8 mouse cellular contexts compared by ENCODE assay signal in the genomic region with DNA sequence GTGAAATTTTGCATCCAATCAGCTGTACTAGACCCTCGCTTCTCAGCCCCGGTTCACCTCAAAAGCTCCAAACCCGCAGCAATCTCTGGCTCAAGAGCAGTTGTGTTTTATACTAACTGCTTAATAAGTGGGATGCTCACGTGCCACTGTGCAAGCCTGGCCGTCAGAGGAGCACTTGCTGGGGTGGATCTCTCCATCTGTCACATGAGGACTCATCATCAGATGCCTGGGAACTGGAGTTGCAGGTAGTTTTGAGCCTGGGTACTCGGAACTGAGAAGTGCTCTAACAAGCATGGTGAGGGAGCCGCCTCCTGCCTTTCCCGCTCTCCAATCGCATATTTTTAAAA. TPM values are rescaled to one million over a fixed set of nuclear protein-coding genes. Genes with fewer than 3 reads are reported as not detected.
DNase-seq lines count a peak whose midpoint lies in the region; ATAC-seq lines count a peak whose summit lies in the region.

No protein-coding gene starts in this region.

- intact Hi-C loops in left cerebral cortex, postnatal 25 days (cut with DNase I), result loop anchor here (2.0 kb wide), 1 partner anchor 238 kb away; no protein-coding TSS in a partner anchor

- H3K9ac ChIP-seq in embryonic facial prominence, embryonic 13.5 days, result no peak overlapping the region
- no peak overlapping the region for H3K9ac ChIP-seq in hindbrain, embryonic 12.5 days
- no peak overlapping the region for H3K9ac ChIP-seq in midbrain, embryonic 15.5 days

- no peaks in the 10 kb centered on the region for H3K9me3 ChIP-seq in embryonic facial prominence, embryonic 13.5 days
- H3K9me3 ChIP-seq in hindbrain, embryonic 12.5 days (replicated peaks), result no peaks in the 10 kb centered on the region
- H3K9me3 ChIP-seq in midbrain, embryonic 15.5 days, result no peaks in the 10 kb centered on the region

- 0 out of 2 replicates have a peak overlapping the region, but pooled peaks have one; percentile 33 for H3K27ac ChIP-seq in embryonic facial prominence, embryonic 13.5 days
- no peak overlapping the region for H3K27ac ChIP-seq in hindbrain, embryonic 12.5 days
- no peak overlapping the region for H3K27ac ChIP-seq in midbrain, embryonic 15.5 days

- WGBS in embryonic facial prominence, embryonic 13.5 days, result 9% methylated on average over 9 of the region's 9 CpGs
- WGBS in hindbrain, embryonic 12.5 days, result 14% methylated on average over 9 of the region's 9 CpGs
- WGBS in midbrain, embryonic 15.5 days, result 9% methylated on average over 9 of the region's 9 CpGs

- peak overlapping the region; percentile 53 for H3K4me2 ChIP-seq in embryonic facial prominence, embryonic 13.5 days
- H3K4me2 ChIP-seq in hindbrain, embryonic 12.5 days (replicated peaks), result peak overlapping the region; percentile 38
- peak overlapping the region; percentile 19 for H3K4me2 ChIP-seq in midbrain, embryonic 15.5 days

- no peak for ATAC-seq in embryonic facial prominence, embryonic 13.5 days (ENCODE audit: insufficient number of reproducible peaks, insufficient read depth, low FRiP score, low TSS enrichment, low read depth)
- ATAC-seq in hindbrain, embryonic 12.5 days (ENCODE audit: low FRiP score), result no peak
- no peak for ATAC-seq in midbrain, embryonic 15.5 days (replicated peaks)
- no peak for ATAC-seq in erythroid progenitor cell, adult 5-6 weeks (replicated peaks; ENCODE audit: low FRiP score, poor library complexity, severe bottlenecking)

- H3K4me1 ChIP-seq in embryonic facial prominence, embryonic 13.5 days, result peaks cover 6% of the 10 kb centered on the region; the same call in 1 of the 2 replicates
- peaks cover 6% of the 10 kb centered on the region; the same call in 1 of the 2 replicates for H3K4me1 ChIP-seq in hindbrain, embryonic 12.5 days
- peaks cover 18% of the 10 kb centered on the region for H3K4me1 ChIP-seq in midbrain, embryonic 15.5 days

- peak; percentile 7 to 13 for DNase-seq in left cerebral cortex, postnatal 25 days (ENCODE audit: low spot score in 2 of 2)
- no peak for DNase-seq in left cerebral cortex, adult 11 months (ENCODE audit: low spot score)
- no peak for DNase-seq in lung, postnatal 25 days (ENCODE audit: low spot score)
- no peak for DNase-seq in thymus, postnatal 25 days

- peak overlapping the region; percentile 13; the same call in 1 of the 2 replicates for H3K4me3 ChIP-seq in embryonic facial prominence, embryonic 13.5 days
- H3K4me3 ChIP-seq in hindbrain, embryonic 12.5 days, result no peak overlapping the region
- no peak overlapping the region for H3K4me3 ChIP-seq in midbrain, embryonic 15.5 days

- no peaks in the 10 kb centered on the region for H3K36me3 ChIP-seq in embryonic facial prominence, embryonic 13.5 days
- H3K36me3 ChIP-seq in hindbrain, embryonic 12.5 days, result no peaks in the 10 kb centered on the region
- no peaks in the 10 kb centered on the region for H3K36me3 ChIP-seq in midbrain, embryonic 15.5 days (replicated peaks)

- H3K27me3 ChIP-seq in embryonic facial prominence, embryonic 13.5 days, result no peaks in the 10 kb centered on the region
- no peaks in the 10 kb centered on the region for H3K27me3 ChIP-seq in hindbrain, embryonic 12.5 days
- no peaks in the 10 kb centered on the region for H3K27me3 ChIP-seq in midbrain, embryonic 15.5 days (replicated peaks)

RNA-seq across cellular contexts. Expression of gene Fam160b1, which starts 44.0 kb away (rescaled TPM):
- 10 to 100 TPM; 23.3 to 24.0 TPM for total RNA-seq in left cerebral cortex, postnatal 25 days (2021)
- polyA plus RNA-seq in embryonic facial prominence, embryonic 13.5 days (2015; fragmentation: Nextera tagmentation; extraction: Ambion mirVana), result 15.2 and 16.6 TPM in 2 replicates
- 19.6 TPM in 2 replicates for polyA plus RNA-seq in hindbrain, embryonic 12.5 days (2016; fragmentation: Nextera tagmentation; extraction: Ambion mirVana)
- polyA plus RNA-seq in midbrain, embryonic 15.5 days (2015; fragmentation: Nextera tagmentation; extraction: Ambion mirVana), result 12.9 and 14.1 TPM in 2 replicates
- total RNA-seq in erythroid progenitor cell, adult 5-6 weeks (2015; ENCODE audit: low replicate concordance), result 19.5 and 20.1 TPM in 2 replicates
- 8.5 and 15.5 TPM in 2 replicates for total RNA-seq in erythroid progenitor cell, adult 5-6 weeks (2017; ENCODE audit: low replicate concordance)

RNA-seq across cellular contexts. Expression of gene Trub1, which starts 48.2 kb away (rescaled TPM):
- 10 to 100 TPM; 15.0 to 15.4 TPM for total RNA-seq in left cerebral cortex, postnatal 25 days (2021)
- 30.0 and 33.6 TPM in 2 replicates for polyA plus RNA-seq in embryonic facial prominence, embryonic 13.5 days (2015; fragmentation: Nextera tagmentation; extraction: Ambion mirVana)
- polyA plus RNA-seq in hindbrain, embryonic 12.5 days (2016; fragmentation: Nextera tagmentation; extraction: Ambion mirVana), result 15.9 and 18.9 TPM in 2 replicates
- 15.9 and 16.7 TPM in 2 replicates for polyA plus RNA-seq in midbrain, embryonic 15.5 days (2015; fragmentation: Nextera tagmentation; extraction: Ambion mirVana)
- not detected in 2 replicates for total RNA-seq in erythroid progenitor cell, adult 5-6 weeks (2015; ENCODE audit: low replicate concordance)
- 2.7 TPM in 1 of 2 replicates, not detected in the other for total RNA-seq in erythroid progenitor cell, adult 5-6 weeks (2017; ENCODE audit: low replicate concordance)

Comparison
In these comparisons a context has a peak if more than half of its experiments do, and no peak if none do; other contexts are left out.
1. DNase-seq: peak in left cerebral cortex, postnatal 25 days (2 of 2); none in left cerebral cortex, adult 11 months (single experiment), lung, postnatal 25 days (single experiment) and thymus, postnatal 25 days (single experiment).
2. Peak in every context shown above with its lines, with median percentiles within 50 percentile points of each other: H3K4me2 ChIP-seq.